Mouse (Mus musculus) CH12.LX (cell line): ENCODE measurements around the gene Wee1. TPM values are rescaled to one million over a fixed set of nuclear protein-coding genes. Genes with fewer than 3 reads are reported as not detected.
A peak's percentile ranks its signal among the peaks of the same experiment; 100 is the strongest.

Experiments
- DNase-seq: peaks from one replicate; pipeline ENCODE4 v3.0.0-alpha.2; 2013; ENCODE audit errors: extremely low read depth
- H3K27ac ChIP-seq: 2 replicates; pipeline ENCODE4 v1.5.1; 2012; ENCODE audit warnings: low read depth, mild to moderate bottlenecking, control low read depth, moderate library complexity; ENCODE audit not compliant: insufficient read depth
- H3K27me3 ChIP-seq: replicated peaks from 2 replicates; pipeline ENCODE3; 2012; ENCODE audit warnings: inconsistent platforms
- H3K36me3 ChIP-seq, 2 experiments: replicated peaks in 1 of 2; 2 replicates each; pipeline versions ENCODE3 to v1.6.1; 2012; ENCODE audit warnings: inconsistent platforms in 1 of 2, low read length in 1 of 2, mild to moderate bottlenecking in 1 of 2, mixed read lengths in 1 of 2, moderate library complexity in 1 of 2; ENCODE audit not compliant: control insufficient read depth in 1 of 2, insufficient read depth in 1 of 2
- H3K4me1 ChIP-seq, 2 experiments: 2 replicates each; pipeline ENCODE4 v1.6.1; 2012; ENCODE audit warnings: inconsistent platforms in 1 of 2, moderate library complexity in 1 of 2; ENCODE audit not compliant: insufficient read depth in 2 of 2, control insufficient read depth in 1 of 2
- H3K4me2 ChIP-seq: 2 replicates; pipeline ENCODE4 v1.6.1; 2012; ENCODE audit warnings: low read depth, mild to moderate bottlenecking, control low read depth; ENCODE audit not compliant: poor library complexity, insufficient read depth, severe bottlenecking
- H3K4me3 ChIP-seq, 3 experiments: fragments of 150-350 bp in 1 of 3; sonication (generic) in 1 of 3; replicated peaks in 1 of 3; 2 replicates each; pipeline versions ENCODE3 to v1.5.1; 2011 to 2012; ENCODE audit warnings: low read depth in 2 of 3, low read length in 2 of 3, mild to moderate bottlenecking in 2 of 3, moderate library complexity in 2 of 3, control low read depth in 1 of 3, improper control_type of control experiment in 1 of 3, inconsistent platforms in 1 of 3, mixed read lengths in 1 of 3; ENCODE audit not compliant: poor library complexity in 1 of 3
- H3K79me2 ChIP-seq: replicated peaks from 2 replicates; pipeline ENCODE4 v1.6.1; 2012; ENCODE audit warnings: mild to moderate bottlenecking, moderate library complexity; ENCODE audit not compliant: control insufficient read depth, poor library complexity, insufficient read depth, severe bottlenecking; ENCODE audit errors: extremely low read depth
- H3K9ac ChIP-seq: 2 replicates; pipeline ENCODE4 v1.6.1; 2012; ENCODE audit warnings: low read depth, mild to moderate bottlenecking, control low read depth, moderate library complexity; ENCODE audit not compliant: insufficient read depth
- H3K9me3 ChIP-seq: replicated peaks from 2 replicates; pipeline ENCODE3; 2012; ENCODE audit warnings: low read length, inconsistent platforms, mixed read lengths
- BHLHE40 ChIP-seq: IDR thresholded peaks from 2 replicates; pipeline ENCODE4 v1.6.1; 2011; ENCODE audit warnings: mild to moderate bottlenecking, low read depth, low read length, improper control_type of control experiment
- CHD1 ChIP-seq: IDR thresholded peaks from 2 replicates; pipeline ENCODE4 v1.6.1; 2012; ENCODE audit warnings: low read depth, low read length, improper control_type of control experiment, inconsistent platforms
- CHD2 ChIP-seq: IDR thresholded peaks from 2 replicates; pipeline ENCODE4 v1.6.1; 2011; ENCODE audit warnings: low read length, improper control_type of control experiment
- CTCF ChIP-seq, 2 experiments: IDR thresholded peaks in 1 of 2; conservative IDR thresholded peaks in 1 of 2; 2 replicates each; pipeline ENCODE4 v1.5.1; 2011 to 2012; ENCODE audit warnings: low read depth in 2 of 2, low read length in 2 of 2, improper control_type of control experiment in 1 of 2, inconsistent platforms in 1 of 2, mild to moderate bottlenecking in 1 of 2, moderate library complexity in 1 of 2
- E2F4 ChIP-seq: IDR thresholded peaks from 2 replicates; pipeline ENCODE4 v1.6.1; 2011; ENCODE audit warnings: low read depth, low read length, improper control_type of control experiment; ENCODE audit not compliant: insufficient replicate concordance
- ELF1 ChIP-seq: IDR thresholded peaks from 2 replicates; pipeline ENCODE4 v1.6.1; 2014; ENCODE audit warnings: low read depth, mild to moderate bottlenecking, inconsistent platforms, low read length, improper control_type of control experiment
- EP300 ChIP-seq: IDR thresholded peaks from 2 replicates; pipeline ENCODE4 v1.6.1; 2011; ENCODE audit warnings: low read length, improper control_type of control experiment
- ETS1 ChIP-seq: conservative IDR thresholded peaks from 2 replicates; pipeline ENCODE4 v1.6.1; 2012; ENCODE audit warnings: low read depth, mild to moderate bottlenecking, inconsistent platforms, low read length, improper control_type of control experiment, moderate library complexity
- GABPA ChIP-seq: IDR thresholded peaks from 2 replicates; pipeline ENCODE4 v1.6.1; 2012; ENCODE audit warnings: low read depth, low read length, improper control_type of control experiment, inconsistent platforms; ENCODE audit not compliant: insufficient replicate concordance
- IRF4 ChIP-seq: IDR thresholded peaks from 2 replicates; pipeline ENCODE4 v1.6.1; 2014; ENCODE audit warnings: low read depth, mild to moderate bottlenecking, inconsistent platforms, low read length, improper control_type of control experiment
- JUN ChIP-seq: IDR thresholded peaks from 2 replicates; pipeline ENCODE4 v1.6.1; 2011; ENCODE audit warnings: low read depth, mild to moderate bottlenecking, low read length, improper control_type of control experiment, moderate library complexity; ENCODE audit not compliant: insufficient read depth
- JUND ChIP-seq: conservative IDR thresholded peaks from 2 replicates; pipeline ENCODE4 v1.6.1; 2011; ENCODE audit warnings: low read depth, low read length, improper control_type of control experiment
- KAT2A ChIP-seq: IDR thresholded peaks from 2 replicates; pipeline ENCODE4 v1.6.1; 2012; ENCODE audit warnings: low read length, improper control_type of control experiment, inconsistent platforms; ENCODE audit not compliant: insufficient replicate concordance
- MAFK ChIP-seq: IDR thresholded peaks from 2 replicates; pipeline ENCODE4 v1.6.1; 2011; ENCODE audit warnings: low read length, improper control_type of control experiment; ENCODE audit not compliant: insufficient replicate concordance
- MAZ ChIP-seq: IDR thresholded peaks from 2 replicates; pipeline ENCODE4 v1.6.1; 2012; ENCODE audit warnings: low read depth, mild to moderate bottlenecking, inconsistent platforms, low read length, improper control_type of control experiment, moderate library complexity
- MEF2A ChIP-seq: IDR thresholded peaks from 2 replicates; pipeline ENCODE4 v1.6.1; 2014; ENCODE audit warnings: low read depth, mild to moderate bottlenecking, inconsistent platforms, low read length, improper control_type of control experiment, borderline replicate concordance
- MYC ChIP-seq: IDR thresholded peaks from 2 replicates; pipeline ENCODE4 v1.6.1; 2011; ENCODE audit warnings: low read depth, mild to moderate bottlenecking, improper control_type of control experiment, low read length
- NELFE ChIP-seq: IDR thresholded peaks from 2 replicates; pipeline ENCODE4 v1.6.1; 2011; ENCODE audit warnings: low read depth, low read length, improper control_type of control experiment
- NRF1 ChIP-seq: IDR thresholded peaks from 2 replicates; pipeline ENCODE4 v1.6.1; 2014; ENCODE audit warnings: low read depth, mild to moderate bottlenecking, inconsistent platforms, low read length, improper control_type of control experiment, moderate library complexity
- PAX5 ChIP-seq: IDR thresholded peaks from 2 replicates; pipeline ENCODE4 v1.6.1; 2012; ENCODE audit warnings: low read length, inconsistent platforms, mixed read lengths
- POLR2A ChIP-seq: IDR thresholded peaks from 2 replicates; pipeline ENCODE4 v1.6.1; 2011; ENCODE audit warnings: low read depth, mild to moderate bottlenecking, improper control_type of control experiment, low read length
- POLR2AphosphoS2 ChIP-seq: IDR thresholded peaks from 2 replicates; pipeline ENCODE4 v1.6.1; 2011; ENCODE audit warnings: low read depth, low read length, improper control_type of control experiment
- RAD21 ChIP-seq: IDR thresholded peaks from 2 replicates; pipeline ENCODE4 v1.6.1; 2011; ENCODE audit warnings: low read depth, mild to moderate bottlenecking, low read length, improper control_type of control experiment, moderate library complexity
- RCOR1 ChIP-seq: conservative IDR thresholded peaks from 2 replicates; pipeline ENCODE4 v1.6.1; 2012; ENCODE audit warnings: low read depth, mild to moderate bottlenecking, inconsistent platforms, low read length, improper control_type of control experiment
- SIN3A ChIP-seq: IDR thresholded peaks from 2 replicates; pipeline ENCODE4 v1.6.1; 2012; ENCODE audit warnings: low read length, improper control_type of control experiment, inconsistent platforms
- SMC3 ChIP-seq: IDR thresholded peaks from 2 replicates; pipeline ENCODE4 v1.6.1; 2011; ENCODE audit warnings: low read depth, low read length, improper control_type of control experiment
- TBP ChIP-seq: conservative IDR thresholded peaks from 2 replicates; pipeline ENCODE4 v1.6.1; 2011; ENCODE audit warnings: low read depth, low read length, improper control_type of control experiment
- TCF12 ChIP-seq: IDR thresholded peaks from 2 replicates; pipeline ENCODE4 v1.6.1; 2014; ENCODE audit warnings: low read depth, mild to moderate bottlenecking, inconsistent platforms, low read length, improper control_type of control experiment
- UBTF ChIP-seq: IDR thresholded peaks from 2 replicates; pipeline ENCODE4 v1.6.1; 2012; ENCODE audit warnings: low read depth, mild to moderate bottlenecking, inconsistent platforms, low read length, improper control_type of control experiment, moderate library complexity
- USF1 ChIP-seq: IDR thresholded peaks from 2 replicates; pipeline ENCODE4 v1.6.1; 2014; ENCODE audit warnings: low read depth, mild to moderate bottlenecking, inconsistent platforms, low read length, improper control_type of control experiment
- USF2 ChIP-seq: conservative IDR thresholded peaks from 2 replicates; pipeline ENCODE4 v1.6.1; 2011; ENCODE audit warnings: low read depth, low read length, improper control_type of control experiment
- ZC3H11A ChIP-seq: IDR thresholded peaks from 2 replicates; pipeline ENCODE4 v1.6.1; 2012; ENCODE audit warnings: low read depth, mild to moderate bottlenecking, inconsistent platforms, low read length, improper control_type of control experiment
- ZKSCAN1 ChIP-seq: IDR thresholded peaks from 2 replicates; pipeline ENCODE4 v1.6.1; 2012; ENCODE audit warnings: low read depth, inconsistent platforms, low read length, improper control_type of control experiment, borderline replicate concordance
- ZNF384 ChIP-seq: IDR thresholded peaks from 2 replicates; pipeline ENCODE4 v1.6.1; 2012; ENCODE audit warnings: low read depth, low read length, improper control_type of control experiment, inconsistent platforms
- dilution Hi-C: fragments of 300-500 bp; cut with MboI; formaldehyde crosslinking; loops from 2 replicates; pipeline ENCODE4 v1.14.3; 2020; ENCODE audit warnings: low sequenced_read_pairs; ENCODE audit not compliant: extremely low pct_unique_long_range_greater_than_20kb, extremely low pct_ligation_motif_present
- in situ Hi-C: fragments of 300-500 bp; cut with MboI; formaldehyde crosslinking; loops from 3 replicates; pipeline ENCODE4 v1.14.3; 2019; ENCODE audit warnings: low sequenced_read_pairs, low pct_ligation_motif_present, low pct_unique_long_range_greater_than_20kb, mixed read lengths
- polyA plus RNA-seq: library from polyadenylated mRNA; unstranded; fragments of >175 nt; gene quantifications from 2 replicates; pipeline ENCODE4 v1.2.1, GENCODE M21; 2012; ENCODE audit warnings: low read depth; ENCODE audit not compliant: insufficient read length
- total RNA-seq, 2 experiments: library from RNA; depleted of rRNA; stranded (reverse); fragments of 300-350 nt in 1 of 2; fragments of >200 nt in 1 of 2; gene quantifications; 2 replicates each; pipeline ENCODE4 v1.2.3; 2012 to 2014

The Wee1 gene
- total and polyA plus RNA-seq, 3 experiments = 10.1 to 30.3 (median 14.2) TPM

GRCm38 (mm10) chr7:110164103-110164681 is 42.3 kb downstream of the Wee1 start (continued):
- no peak for TF ChIP-seq ZC3H11A
- peak; percentile 70 for TF ChIP-seq SMC3
- TF ChIP-seq RAD21 = peak; percentile 72
- peak; percentile 89 for TF ChIP-seq ETS1
- TF ChIP-seq SIN3A = peak; percentile 87; the same call in 1 of the 2 replicates
- peak; percentile 73 for TF ChIP-seq USF1
- TF ChIP-seq MEF2A = peak; percentile 100
- TF ChIP-seq EP300 = peak; percentile 70
- peak; percentile 95 for TF ChIP-seq JUN
- TF ChIP-seq E2F4 = peak; percentile 26; the same call in 1 of the 2 replicates
- TF ChIP-seq UBTF = no peak
- no peak; the same call in 1 of the 2 replicates for TF ChIP-seq ELF1
- peak; percentile 70 for TF ChIP-seq JUND
- TF ChIP-seq TBP = peak; percentile 90
- TF ChIP-seq NELFE = no peak
- TF ChIP-seq ZNF384 = no peak
- TF ChIP-seq CTCF (conservative IDR thresholded peaks at IDR 0.05 in 1 of 2, IDR thresholded peaks at IDR 0.05 in 1 of 2; ENCODE audit: low read depth in 2 of 2, low read length in 2 of 2) = peak; percentile 16 to 85; a peak in 2 of 4 replicates

GRCm38 (mm10) chr7:110164712-110165122 is 42.9 kb downstream of the Wee1 start:
- Histone ChIP-seq H3K79me2 (no peaks in the 10 kb centered on the region), H3K27ac (peak overlapping the region; percentile 97)
- TF ChIP-seq TCF12 (peak; percentile 95), USF2 (no peak), MAZ (0 out of 2 replicates have a peak, but pooled peaks have one; percentile 31), JUND (0 out of 2 replicates have a peak, but pooled peaks have one; percentile 12), IRF4 (peak; percentile 74), POLR2A (peak; percentile 74), KAT2A (no peak), GABPA (no peak), MAFK (no peak), EP300 (peak; percentile 57; the same call in 1 of the 2 replicates), MYC (peak; percentile 82; the same call in 1 of the 2 replicates), RCOR1 (no peak), CHD2 (peak; percentile 10; the same call in 1 of the 2 replicates), CTCF (conservative IDR thresholded peaks at IDR 0.05 in 1 of 2, IDR thresholded peaks at IDR 0.05 in 1 of 2; ENCODE audit: low read depth in 2 of 2, low read length in 2 of 2) (peak; percentile 24 to 99; a peak in 2 of 4 replicates), NELFE (peak; percentile 90), ZKSCAN1 (no peak), BHLHE40 (peak; percentile 67), POLR2AphosphoS2 (peak; percentile 94), E2F4 (no peak; the same call in 1 of the 2 replicates), SMC3 (peak; percentile 97), ELF1 (peak; percentile 79), JUN (no peak), ETS1 (peak; percentile 65), NRF1 (peak; percentile 91), SIN3A (peak; percentile 62; the same call in 1 of the 2 replicates), USF1 (no peak; the same call in 1 of the 2 replicates), CHD1 (no peak), PAX5 (no peak)

More at GRCm38 (mm10) chr7:110164712-110165122, 42.9 kb downstream of the Wee1 start:
- no peaks in the 10 kb centered on the region for H3K36me3 ChIP-seq
- H3K4me3 ChIP-seq = peak overlapping the region; percentile 45 to 56 (median 49)
- in situ Hi-C loops = loop anchor here (5.0 to 25.0 kb wide), 3 partner anchors 100 to 463 kb away; partner anchors contain the start of gene Adm
- H3K9me3 ChIP-seq = peaks cover 3% of the 10 kb centered on the region
- peaks cover 6 to 40% of the 10 kb centered on the region in 2 experiments for H3K4me1 ChIP-seq
- dilution Hi-C loops = no loop called here
- peak overlapping the region; percentile 60; the same call in 1 of the 2 replicates for H3K4me2 ChIP-seq
- H3K9ac ChIP-seq = peak overlapping the region; percentile 88
- no peaks in the 10 kb centered on the region for H3K27me3 ChIP-seq
- DNase-seq = peak; percentile 95
